Mouse (Mus musculus): ENCODE results near the gene Hmgcl.

Hmgcl gene

GRCm38 (mm10) chr4:135985769-135986168, 39.5 kb downstream of the Hmgcl start:
- no peak for DNase-seq (ENCODE audit: low spot score in 2 of 2)

GRCm38 (mm10) chr4:135986301-135986942, 40.2 kb downstream of the Hmgcl start:
- no peak for DNase-seq (ENCODE audit: low spot score in 2 of 2)

- peak; percentile 87 to 89 for DNase-seq (ENCODE audit: low spot score in 2 of 2)
These were observed 40.9 kb downstream of the Hmgcl start, which contains the start of gene Pithd1 for GRCm38 (mm10) chr4:135986943-135987710. Pithd1 (minus strand) TSS chr4:135987264.

DNA sequence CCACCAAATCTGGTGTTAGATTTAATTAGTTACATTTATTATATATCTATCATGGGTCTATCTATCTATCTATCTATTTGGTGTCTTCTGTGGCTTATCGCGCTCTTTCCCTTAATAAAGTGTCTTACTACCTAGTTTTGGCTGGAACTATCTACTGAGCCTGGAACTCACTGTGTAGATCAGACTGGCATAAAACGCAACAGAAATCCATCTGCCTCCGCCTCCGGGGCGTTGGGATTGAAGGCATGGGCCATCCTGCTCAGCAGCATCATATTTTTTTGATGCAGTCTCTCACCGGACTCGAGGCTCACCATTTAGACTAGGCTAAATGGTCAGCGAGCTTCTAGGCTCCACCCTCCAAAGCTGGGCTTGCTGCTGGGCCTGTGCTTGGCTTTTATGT, 41.5 kb downstream of the Hmgcl start:
- DNase-seq (ENCODE audit: low spot score in 2 of 2): no peak

- DNase-seq (ENCODE audit: low spot score in 2 of 2): no peak
These were observed 47.7 kb downstream of the Hmgcl start for GRCm38 (mm10) chr4:135993941-135994340.

GRCm38 (mm10) chr4:135995118-135995517, 48.9 kb downstream of the Hmgcl start:
- no peak for DNase-seq (ENCODE audit: low spot score in 2 of 2)

DNA sequence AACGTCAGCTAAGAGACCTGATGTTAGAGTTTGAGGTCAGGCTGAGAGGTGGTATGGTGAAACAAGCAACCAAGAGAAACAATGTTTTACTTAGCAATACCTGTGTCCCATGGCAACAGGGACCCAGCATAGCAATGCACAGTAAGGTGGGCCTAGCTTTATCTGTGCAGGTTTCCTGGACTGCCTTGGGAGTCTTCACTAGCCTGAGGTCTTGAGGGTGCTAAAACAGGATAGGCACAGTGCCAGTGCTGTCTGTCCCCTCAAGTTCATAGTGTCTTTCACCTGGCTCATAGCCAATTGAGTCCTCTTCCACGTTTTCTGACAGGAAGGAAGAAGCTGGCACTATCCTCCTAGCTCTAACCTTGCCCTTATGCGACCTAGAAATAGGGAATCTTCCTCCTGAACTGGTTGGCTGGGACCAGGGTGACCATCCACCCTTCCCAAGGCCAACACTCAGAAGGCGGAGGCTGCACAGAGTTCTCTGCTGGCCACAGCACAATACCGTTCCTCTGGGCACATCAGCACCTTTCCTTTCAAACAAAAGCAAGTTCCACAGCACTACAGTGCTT, 57.9 kb downstream of the Hmgcl start:
- DNase-seq (ENCODE audit: low spot score in 2 of 2): no peak

- no peak for DNase-seq (ENCODE audit: low spot score in 2 of 2)
These were observed 58.7 kb downstream of the Hmgcl start for GRCm38 (mm10) chr4:136004921-136005320.

GRCm38 (mm10) chr4:136006821-136007220, 60.6 kb downstream of the Hmgcl start:
- DNase-seq (ENCODE audit: low spot score in 2 of 2): no peak

DNA sequence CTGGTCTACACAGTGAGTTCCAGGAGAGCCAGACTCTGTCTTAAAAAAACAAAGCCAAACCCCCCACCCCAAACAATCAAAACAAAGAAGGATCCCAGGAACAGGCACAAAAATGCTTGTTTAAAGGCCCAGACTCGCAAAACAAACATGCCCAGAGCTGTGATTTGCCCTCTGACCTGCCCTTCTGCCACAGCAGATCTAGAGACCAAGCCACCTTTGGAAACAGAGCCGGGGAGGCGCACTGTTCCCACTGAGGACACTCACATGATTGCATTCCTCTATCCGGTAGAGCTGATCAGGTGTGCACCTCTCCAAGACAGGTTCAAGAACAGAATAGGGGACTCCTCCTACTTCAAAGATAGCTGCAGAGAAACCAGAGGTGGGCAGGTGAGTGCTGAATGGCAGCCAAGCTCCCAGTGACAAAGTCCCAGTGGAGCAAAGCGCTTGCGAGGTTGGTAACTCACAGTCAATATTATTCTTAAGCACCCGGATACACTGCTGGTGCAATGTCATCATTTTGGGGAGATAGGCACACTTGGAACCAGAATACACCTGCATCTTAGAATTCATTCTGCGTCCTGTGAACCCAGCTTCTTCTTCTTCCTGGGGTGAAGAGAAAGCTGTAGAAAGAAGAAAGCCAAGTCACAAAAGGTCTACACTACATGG, 62.7 kb downstream of the Hmgcl start:
- DNase-seq (ENCODE audit: low spot score in 2 of 2): no peak

DNA sequence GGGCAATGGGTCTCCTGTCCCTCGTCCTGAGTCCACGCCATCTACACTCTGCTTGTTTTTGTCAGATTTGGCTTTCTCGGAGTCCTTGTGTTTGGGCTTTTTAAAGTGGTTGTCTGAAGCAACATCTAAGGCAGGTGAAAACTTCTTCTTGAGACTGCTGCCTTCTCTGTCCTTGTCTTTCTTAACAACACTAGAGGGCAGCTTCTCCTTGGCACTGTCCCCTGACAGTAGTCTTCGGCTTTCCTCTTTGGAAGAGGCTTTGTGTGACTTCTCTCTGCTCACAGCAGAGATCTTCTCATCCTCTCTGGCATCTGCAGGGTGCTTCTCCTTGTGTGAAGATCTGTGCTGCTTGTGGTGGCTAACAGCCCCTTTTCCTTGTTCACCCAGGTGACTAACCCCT, 64.3 kb downstream of the Hmgcl start:
- no peak for DNase-seq (ENCODE audit: low spot score in 2 of 2)

All from right cerebral cortex, postnatal 36 days (tissue).